Mouse (Mus musculus): ENCODE measurements at regions not wholly inside any gene's neighbourhood (a gene's known extent, or its start where the extent isn't known, plus 50 kb on each side); places are given as distances from the start of the nearest gene placed in this dataset.
"Not testable (repeated sequence)": the region's sequence is repeated elsewhere in the genome, so short reads cannot be mapped to it uniquely, and the experiment has no call there.

DNA sequence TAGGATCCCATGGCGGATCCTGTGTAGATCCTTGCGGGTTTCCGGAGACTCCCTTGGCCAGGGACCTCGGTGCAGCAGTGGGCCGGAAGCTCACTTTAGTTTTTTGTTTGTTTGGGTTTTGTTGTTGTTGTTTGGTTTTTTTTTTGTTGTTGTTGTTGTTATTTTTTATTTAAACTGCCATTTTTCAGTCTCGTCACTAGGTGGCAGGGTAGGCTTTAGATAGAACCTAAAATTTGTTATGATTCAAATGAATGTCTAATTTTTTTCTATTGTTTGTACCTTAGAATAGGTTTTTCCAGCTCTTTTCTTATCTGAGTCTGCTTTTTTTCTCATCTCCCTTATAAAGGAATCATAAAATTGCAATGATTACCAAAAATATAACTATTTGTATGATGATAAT is 834.4 kb upstream of the Tacstd2 start:
- Histone ChIP-seq H3K27ac (replicated peaks; ENCODE audit: insufficient read depth, low read depth, low read length) (no peak overlapping the region), H3K79me2 (ENCODE audit: control insufficient read depth, insufficient read depth, low read length) (no peaks in the 10 kb centered on the region), H3K4me3 (ENCODE audit: insufficient read depth, low read depth, low read length) (no peak overlapping the region), H3K9ac (ENCODE audit: low read depth, low read length) (no peak overlapping the region), H3K4me1 (ENCODE audit: control insufficient read depth, insufficient read depth, low read length) (no peaks in the 10 kb centered on the region), H3K36me3 (ENCODE audit: control insufficient read depth, insufficient read depth, low read length) (no peaks in the 10 kb centered on the region), H3K27me3 (ENCODE audit: control insufficient read depth, insufficient read depth, low read length) (no peaks in the 10 kb centered on the region)
- WGBS: 74% methylated on average over 6 of the region's 6 CpGs
- TF ChIP-seq CTCF (IDR thresholded peaks at IDR 0.05; ENCODE audit: low read depth, low read length) (no peak), POLR2A (IDR thresholded peaks at IDR 0.05; ENCODE audit: extremely low read depth, insufficient read depth, low read length) (no peak)
- DNase-seq (ENCODE audit: extremely low read depth, low read depth, low spot score): no peak

DNA sequence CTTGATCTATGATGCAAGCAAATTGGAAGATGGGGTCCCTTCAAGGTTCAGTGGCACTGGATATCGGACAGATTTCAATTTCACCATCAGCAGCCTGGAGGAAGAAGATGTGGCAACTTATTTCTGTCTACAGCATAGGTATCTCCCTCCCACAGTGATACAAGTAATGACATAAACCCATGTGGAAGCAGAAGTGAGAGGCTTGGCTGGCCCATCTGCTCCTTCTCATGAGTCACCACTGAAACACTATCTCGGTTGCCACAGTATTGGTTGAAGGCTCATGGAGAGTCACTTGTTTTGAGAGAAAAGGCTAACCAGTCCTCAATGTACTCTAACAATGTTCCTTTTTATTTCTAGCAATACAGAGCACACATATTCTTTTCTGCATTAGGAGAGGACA is 804.2 kb upstream of the Tacstd2 start:
- TF ChIP-seq CTCF (IDR thresholded peaks at IDR 0.05; ENCODE audit: low read depth, low read length) (no peak), POLR2A (IDR thresholded peaks at IDR 0.05; ENCODE audit: extremely low read depth, insufficient read depth, low read length) (no peak)
- Histone ChIP-seq H3K4me3 (ENCODE audit: insufficient read depth, low read depth, low read length) (no peak overlapping the region), H3K27me3 (ENCODE audit: control insufficient read depth, insufficient read depth, low read length) (no peaks in the 10 kb centered on the region), H3K4me1 (ENCODE audit: control insufficient read depth, insufficient read depth, low read length) (no peaks in the 10 kb centered on the region), H3K27ac (replicated peaks; ENCODE audit: insufficient read depth, low read depth, low read length) (no peak overlapping the region), H3K36me3 (ENCODE audit: control insufficient read depth, insufficient read depth, low read length) (no peaks in the 10 kb centered on the region), H3K9ac (ENCODE audit: low read depth, low read length) (no peak overlapping the region), H3K79me2 (ENCODE audit: control insufficient read depth, insufficient read depth, low read length) (no peaks in the 10 kb centered on the region)
- no peak for DNase-seq (ENCODE audit: extremely low read depth, low read depth, low spot score)
- WGBS: 67% methylated on average over 2 of the region's 2 CpGs

DNA sequence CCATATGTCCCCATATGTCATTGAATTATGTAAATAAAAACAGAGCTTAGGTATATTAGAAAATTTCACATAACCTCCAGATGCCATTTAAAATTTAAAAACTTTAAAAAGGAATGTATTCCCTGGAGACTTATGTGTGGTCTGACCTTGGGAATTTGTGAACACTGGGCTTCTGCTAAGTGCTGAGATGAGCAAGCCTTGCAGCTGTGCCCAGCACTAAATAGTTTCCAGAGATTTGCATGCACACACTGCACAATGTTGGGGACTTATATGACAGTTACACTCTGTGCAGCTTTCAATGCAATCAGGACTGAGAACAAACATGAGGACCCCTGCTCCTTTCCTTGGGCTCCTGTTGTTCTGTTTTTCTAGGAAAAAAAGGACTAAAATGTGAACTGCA is 803.6 kb upstream of the Tacstd2 start:
- H3K36me3 ChIP-seq (ENCODE audit: control insufficient read depth, insufficient read depth, low read length); H3K9ac ChIP-seq (ENCODE audit: low read depth, low read length); H3K27me3 ChIP-seq (ENCODE audit: control insufficient read depth, insufficient read depth, low read length); H3K4me3 ChIP-seq (ENCODE audit: insufficient read depth, low read depth, low read length); H3K27ac ChIP-seq (replicated peaks; ENCODE audit: insufficient read depth, low read depth, low read length); DNase-seq (ENCODE audit: extremely low read depth, low read depth, low spot score); H3K79me2 ChIP-seq (ENCODE audit: control insufficient read depth, insufficient read depth, low read length); H3K4me1 ChIP-seq (ENCODE audit: control insufficient read depth, insufficient read depth, low read length): not testable (repeated sequence)

DNA sequence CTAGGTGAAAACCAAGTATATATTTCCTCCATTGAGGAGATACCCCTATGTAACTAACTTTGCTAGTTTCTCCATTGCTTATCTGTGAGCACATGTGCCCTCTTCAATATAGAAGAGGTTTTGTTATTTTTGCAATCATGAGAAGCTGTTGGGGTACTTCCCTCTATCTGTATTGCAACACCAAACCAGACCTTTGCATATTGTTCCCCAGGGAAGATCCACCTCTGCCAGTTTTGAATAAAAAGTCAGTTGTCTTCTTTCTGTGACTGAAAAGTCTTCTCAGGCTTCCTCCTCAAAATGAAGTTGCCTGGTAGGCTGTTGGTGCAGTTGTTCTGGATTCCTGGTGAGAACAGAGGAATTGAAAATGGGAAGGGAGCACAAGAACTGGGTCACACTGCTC is 775.8 kb upstream of the Tacstd2 start:
- Histone ChIP-seq H3K27me3 (ENCODE audit: control insufficient read depth, insufficient read depth, low read length) (no peaks in the 10 kb centered on the region), H3K79me2 (ENCODE audit: control insufficient read depth, insufficient read depth, low read length) (no peaks in the 10 kb centered on the region), H3K4me1 (ENCODE audit: control insufficient read depth, insufficient read depth, low read length) (no peaks in the 10 kb centered on the region), H3K27ac (replicated peaks; ENCODE audit: insufficient read depth, low read depth, low read length) (no peak overlapping the region), H3K36me3 (ENCODE audit: control insufficient read depth, insufficient read depth, low read length) (no peaks in the 10 kb centered on the region), H3K4me3 (ENCODE audit: insufficient read depth, low read depth, low read length) (no peak overlapping the region), H3K9ac (ENCODE audit: low read depth, low read length) (no peak overlapping the region)
- DNase-seq (ENCODE audit: extremely low read depth, low read depth, low spot score): no peak
- no peak for TF ChIP-seq POLR2A (IDR thresholded peaks at IDR 0.05; ENCODE audit: extremely low read depth, insufficient read depth, low read length)
- no peak for TF ChIP-seq CTCF (IDR thresholded peaks at IDR 0.05; ENCODE audit: low read depth, low read length)

DNA sequence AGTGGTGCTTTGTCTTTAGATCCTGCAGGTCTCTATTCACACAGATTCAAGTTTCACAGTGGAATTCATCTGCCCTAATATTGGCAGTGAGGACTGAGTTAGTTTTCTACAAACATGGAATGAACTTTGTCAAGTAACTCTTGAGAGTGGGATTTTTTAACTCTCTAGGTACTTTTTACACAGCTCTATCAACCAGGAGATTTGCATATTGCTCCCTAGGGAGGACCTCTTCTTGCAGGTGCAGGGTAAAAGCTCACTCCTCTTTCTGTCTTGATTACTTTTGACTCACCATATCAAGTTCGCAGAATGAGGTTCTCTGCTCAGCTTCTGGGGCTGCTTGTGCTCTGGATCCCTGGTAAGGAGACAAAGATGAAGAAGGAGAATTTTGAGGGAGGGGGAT is 766.5 kb upstream of the Tacstd2 start:
- no peak for DNase-seq (ENCODE audit: extremely low read depth, low read depth, low spot score)
- 69% methylated on average over 1 of the region's 1 CpGs for WGBS

DNA sequence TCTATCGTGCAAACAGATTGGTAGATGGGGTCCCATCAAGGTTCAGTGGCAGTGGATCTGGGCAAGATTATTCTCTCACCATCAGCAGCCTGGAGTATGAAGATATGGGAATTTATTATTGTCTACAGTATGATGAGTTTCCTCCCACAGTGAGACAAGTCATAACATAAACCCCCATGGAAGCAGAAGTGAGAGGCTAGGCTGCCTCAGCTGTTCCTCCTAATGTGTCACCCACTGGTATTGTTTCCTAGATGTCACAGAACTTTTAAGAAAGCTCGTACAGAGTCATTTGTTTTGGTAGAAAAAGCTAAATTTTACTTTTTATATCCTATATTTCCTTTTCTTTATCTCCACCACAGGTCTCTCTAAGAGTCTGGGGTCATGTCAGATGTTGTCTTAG is 721.1 kb upstream of the Tacstd2 start:
- no peaks in the 10 kb centered on the region for H3K4me1 ChIP-seq (ENCODE audit: control insufficient read depth, insufficient read depth, low read length)
- no peaks in the 10 kb centered on the region for H3K79me2 ChIP-seq (ENCODE audit: control insufficient read depth, insufficient read depth, low read length)
- no peak for DNase-seq (ENCODE audit: extremely low read depth, low read depth, low spot score)
- 53% methylated on average over 2 of the region's 2 CpGs for WGBS
- TF ChIP-seq POLR2A (IDR thresholded peaks at IDR 0.05; ENCODE audit: extremely low read depth, insufficient read depth, low read length): no peak
- no peak overlapping the region for H3K27ac ChIP-seq (replicated peaks; ENCODE audit: insufficient read depth, low read depth, low read length)
- H3K36me3 ChIP-seq (ENCODE audit: control insufficient read depth, insufficient read depth, low read length): no peaks in the 10 kb centered on the region
- H3K27me3 ChIP-seq (ENCODE audit: control insufficient read depth, insufficient read depth, low read length): no peaks in the 10 kb centered on the region
- no peak overlapping the region for H3K4me3 ChIP-seq (ENCODE audit: insufficient read depth, low read depth, low read length)
- H3K9ac ChIP-seq (ENCODE audit: low read depth, low read length): no peak overlapping the region

More for the DNA sequence above, 766.5 kb upstream of the Tacstd2 start:
- Histone ChIP-seq H3K4me3 (ENCODE audit: insufficient read depth, low read depth, low read length) (no peak overlapping the region), H3K36me3 (ENCODE audit: control insufficient read depth, insufficient read depth, low read length) (no peaks in the 10 kb centered on the region), H3K27ac (replicated peaks; ENCODE audit: insufficient read depth, low read depth, low read length) (no peak overlapping the region), H3K79me2 (ENCODE audit: control insufficient read depth, insufficient read depth, low read length) (no peaks in the 10 kb centered on the region), H3K9ac (ENCODE audit: low read depth, low read length) (no peak overlapping the region), H3K27me3 (ENCODE audit: control insufficient read depth, insufficient read depth, low read length) (no peaks in the 10 kb centered on the region), H3K4me1 (ENCODE audit: control insufficient read depth, insufficient read depth, low read length) (no peaks in the 10 kb centered on the region)
- no peak for TF ChIP-seq CTCF (IDR thresholded peaks at IDR 0.05; ENCODE audit: low read depth, low read length)
- TF ChIP-seq POLR2A (IDR thresholded peaks at IDR 0.05; ENCODE audit: extremely low read depth, insufficient read depth, low read length): no peak
